Mouse (Mus musculus): ENCODE results near the gene Gast. TPM values are rescaled to one million over a fixed set of nuclear protein-coding genes. Genes with fewer than 3 reads are reported as not detected.

The Gast gene
- not detected in 2 replicates for total RNA-seq (2023)

DNA sequence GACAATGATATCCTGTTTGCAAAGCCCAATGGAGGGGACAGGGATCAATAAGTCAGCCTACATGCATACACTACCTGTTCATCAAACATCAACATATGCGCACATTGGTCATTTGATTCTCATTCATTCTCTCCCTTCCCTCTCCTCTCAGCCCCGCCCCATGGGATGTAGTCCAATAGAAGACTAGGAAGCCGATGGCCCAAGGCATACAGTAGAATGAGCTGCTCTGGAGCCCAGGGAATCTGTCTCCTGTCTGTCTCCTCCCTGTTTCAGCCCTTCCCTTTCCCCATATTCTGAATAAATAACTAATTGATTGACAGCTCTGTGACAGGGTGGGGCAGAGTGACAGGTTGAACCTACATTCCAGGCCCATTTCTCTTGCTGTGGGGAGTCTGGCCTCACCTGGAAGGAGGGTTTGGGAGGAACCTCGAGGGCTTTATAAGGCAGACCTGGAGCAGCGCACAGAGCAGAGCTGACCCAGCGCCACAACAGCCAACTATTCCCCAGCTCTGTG lies at the start of gene Gast:
Gene Gast, plus strand, starts transcription at position 464 of the 514 bp plus-strand sequence.

DNA sequence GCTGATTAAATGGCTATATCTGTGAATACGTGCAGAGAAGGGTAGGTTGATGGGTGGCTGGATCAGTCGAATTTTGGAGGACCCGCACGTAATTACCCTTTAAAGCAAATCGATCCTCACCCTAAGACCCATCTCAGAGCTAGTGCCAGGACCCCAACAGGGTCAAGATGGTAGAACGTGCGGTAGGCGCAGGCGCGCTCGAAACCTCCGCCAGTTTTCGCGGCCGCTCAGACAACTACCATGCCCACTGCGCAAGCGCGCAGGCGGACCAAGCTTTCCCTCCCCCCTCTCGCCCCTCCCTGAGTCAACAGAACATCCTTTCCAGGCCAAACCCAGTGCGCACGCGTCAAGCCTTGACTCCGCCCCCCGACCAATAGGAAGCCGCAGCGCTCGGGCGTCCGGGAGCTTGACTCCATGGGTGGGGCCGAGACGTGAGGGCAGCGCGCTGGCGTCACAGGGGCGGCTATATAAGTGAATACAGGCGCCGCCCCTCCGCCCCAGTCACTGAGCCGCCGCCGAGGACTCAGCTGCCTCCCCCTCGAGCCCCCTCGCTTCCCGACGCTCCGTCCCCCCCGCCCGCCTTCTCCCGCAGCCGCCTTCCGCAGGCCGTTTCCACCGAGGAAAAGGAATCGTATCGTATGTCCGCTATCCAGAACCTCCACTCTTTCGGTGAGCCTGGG lies 14.6 kb upstream of the Gast start, which contains the start of gene Eif1:
Gene Eif1, plus strand, starts transcription at position 394 of the 680 bp plus-strand sequence.

DNA sequence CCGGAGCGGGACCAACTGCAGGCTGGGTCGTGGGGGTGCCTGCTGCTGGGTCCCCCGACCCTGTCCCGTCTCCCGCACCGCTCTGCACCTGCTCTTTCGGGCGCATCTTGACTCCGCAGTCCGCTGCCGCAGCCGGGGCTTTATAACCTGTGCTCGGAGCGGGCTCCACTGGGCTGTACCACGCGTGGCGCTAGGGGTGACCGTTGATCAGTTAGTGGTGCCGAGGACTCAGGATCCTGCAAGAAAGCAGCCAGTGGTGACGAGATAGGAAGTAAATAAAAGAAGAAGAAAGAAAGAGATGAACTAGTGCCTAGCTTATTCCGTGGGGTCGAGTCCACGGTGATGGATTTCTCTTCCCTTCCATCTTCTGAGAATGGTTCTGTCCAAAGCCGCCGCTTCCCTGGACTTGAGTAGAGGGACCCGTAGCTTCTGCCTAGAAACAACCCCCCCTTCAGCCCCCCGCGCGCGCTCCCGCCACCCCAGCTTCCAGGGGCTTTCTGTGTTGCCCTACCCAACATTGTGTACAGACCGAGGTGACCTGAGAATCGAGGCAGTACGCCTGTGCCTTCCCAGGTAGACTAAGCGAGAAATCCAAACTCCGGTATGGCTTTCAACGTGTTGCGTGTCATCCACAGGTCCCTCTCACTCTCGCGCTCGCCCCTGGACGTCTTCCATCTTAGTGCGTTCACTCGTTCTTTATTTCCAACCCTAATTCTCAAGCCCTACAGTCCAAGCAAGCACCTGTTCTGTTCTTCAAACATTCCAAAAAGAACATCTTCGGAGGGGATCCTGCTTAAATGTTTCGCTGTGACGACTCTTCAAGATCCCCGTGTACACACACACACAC lies 22.0 kb downstream of the Gast start, which contains the start of gene Hap1:
Gene Hap1, minus strand, starts transcription at position 157 of the 847 bp plus-strand sequence.

Other genes starting within 250 kb of the Gast start
- gene Krt32, start 246.2 kb upstream of the Gast start, total RNA-seq (2023) = not detected in 2 replicates
- gene Krt35, start 238.2 kb upstream of the Gast start, total RNA-seq (2023) = not detected in 2 replicates
- not detected in 2 replicates for gene Krt36, start 228.8 kb upstream of the Gast start, total RNA-seq (2023)
- not detected in 2 replicates for gene Krt13, start 212.8 kb upstream of the Gast start, total RNA-seq (2023)
- gene Krt15, start 198.5 kb upstream of the Gast start, total RNA-seq (2023) = not detected in 2 replicates
- gene Krt19, start 185.7 kb upstream of the Gast start, total RNA-seq (2023) = not detected in 2 replicates
- gene Krt9, start 141.2 kb upstream of the Gast start, total RNA-seq (2023) = not detected in 2 replicates
- gene Krt14, start 126.9 kb upstream of the Gast start, total RNA-seq (2023) = not detected in 2 replicates
- not detected in 2 replicates for gene Krt16, start 85.5 kb upstream of the Gast start, total RNA-seq (2023)
- not detected in 2 replicates for gene Krt17, start 73.4 kb upstream of the Gast start, total RNA-seq (2023)
- not detected in 2 replicates for gene Krt42, start 64.5 kb upstream of the Gast start, total RNA-seq (2023)
- gene Eif1, start 14.5 kb upstream of the Gast start, total RNA-seq (2023) = 1,814 and 1,969 TPM in 2 replicates
- gene Hap1, start 21.7 kb downstream of the Gast start, total RNA-seq (2023) = 0.22 and 0.34 TPM in 2 replicates
- gene Jup, start 63.4 kb downstream of the Gast start, total RNA-seq (2023) = 15.8 and 23.9 TPM in 2 replicates
- 0.22 and 0.23 TPM in 2 replicates for gene P3h4, start 80.4 kb downstream of the Gast start, total RNA-seq (2023)
- gene Fkbp10, start 81.3 kb downstream of the Gast start, total RNA-seq (2023) = 0.51 and 0.68 TPM in 2 replicates
- 4.1 and 4.5 TPM in 2 replicates for gene Nt5c3b, start 107.4 kb downstream of the Gast start, total RNA-seq (2023)
- not detected in 2 replicates for gene Klhl10, start 107.5 kb downstream of the Gast start, total RNA-seq (2023)
- gene Klhl11, start 138.3 kb downstream of the Gast start, total RNA-seq (2023) = 15.6 and 20.5 TPM in 2 replicates
- gene Acly, start 193.6 kb downstream of the Gast start, total RNA-seq (2023) = 116 and 138 TPM in 2 replicates
- gene Ttc25, start 211.2 kb downstream of the Gast start, total RNA-seq (2023) = not detected in 2 replicates
- 8.8 and 11.1 TPM in 2 replicates for gene Cnp, start 240.5 kb downstream of the Gast start, total RNA-seq (2023)

Data from neutrophil, adult 65 days (primary cell).